Mouse (Mus musculus): ENCODE measurements around the gene Gm4491. TPM values are rescaled to one million over a fixed set of nuclear protein-coding genes. Genes with fewer than 3 reads are reported as not detected.

The Gm4491 gene
- polyA plus RNA-seq (2014; fragmentation: Illumina TruSeq; extraction: RNeasy Lipid Tissue Mini Kit (QIAGEN cat#74804); ENCODE audit: low read depth, low replicate concordance) = not detected

GRCm38 (mm10) chr14:57115823-57116544 lies at the start of gene Gm4491:
Gene Gm4491, minus strand, starts transcription at chr14:57115883.

GRCm38 (mm10) chr14:57133161-57133661 lies 17.5 kb upstream of the Gm4491 start, which contains the start of gene Gjb6:
Gene Gjb6, minus strand, starts transcription at chr14:57133611.

GRCm38 (mm10) chr14:57104106-57105023 lies 11.3 kb downstream of the Gm4491 start, which contains the start of gene Gjb2:
Gene Gjb2, minus strand, starts transcription at chr14:57104702.

Other genes with a start within 250 kb of the Gm4491 start
- gene Zmym2, start 229.2 kb downstream of the Gm4491 start, polyA plus RNA-seq (2014; fragmentation: Illumina TruSeq; extraction: RNeasy Lipid Tissue Mini Kit (QIAGEN cat#74804); ENCODE audit: low read depth, low replicate concordance) = 31.1 TPM
- 17.4 TPM for gene Gja3, start 57.8 kb downstream of the Gm4491 start, polyA plus RNA-seq (2014; fragmentation: Illumina TruSeq; extraction: RNeasy Lipid Tissue Mini Kit (QIAGEN cat#74804); ENCODE audit: low read depth, low replicate concordance)
- gene Gjb2, start 11.2 kb downstream of the Gm4491 start, polyA plus RNA-seq (2014; fragmentation: Illumina TruSeq; extraction: RNeasy Lipid Tissue Mini Kit (QIAGEN cat#74804); ENCODE audit: low read depth, low replicate concordance) = not detected
- gene Gjb6, start 17.7 kb upstream of the Gm4491 start, polyA plus RNA-seq (2014; fragmentation: Illumina TruSeq; extraction: RNeasy Lipid Tissue Mini Kit (QIAGEN cat#74804); ENCODE audit: low read depth, low replicate concordance) = not detected

Measured in heart, adult 10 weeks (tissue).